Mouse (Mus musculus) lung, embryonic 15.5 days (tissue): Measurements from ENCODE around the gene Rsu1. TPM values are rescaled to one million over a fixed set of nuclear protein-coding genes. Genes with fewer than 3 reads are reported as not detected.
"Not testable (repeated sequence)": the region's sequence is repeated elsewhere in the genome, so short reads cannot be mapped to it uniquely, and the experiment has no call there.

Source experiments
- ATAC-seq: fragments of 200-750 bp; cut with Nextera tagmentation; 2 replicates; pipeline ENCODE4 v1.8.0; 2017; ENCODE audit warnings: moderate number of reproducible peaks, borderline replicate concordance; ENCODE audit not compliant: low FRiP score, low TSS enrichment; ENCODE audit errors: extremely low read depth
- H3K27ac ChIP-seq: fragments of 300-500 bp; sonication (generic); 2 replicates; pipeline ENCODE4 v1.5.1; 2015; ENCODE audit warnings: moderate library complexity, mild to moderate bottlenecking, inconsistent platforms
- H3K27me3 ChIP-seq: fragments of 300-500 bp; sonication (generic); 2 replicates; pipeline ENCODE4 v1.6.1; 2015; ENCODE audit warnings: inconsistent platforms
- H3K36me3 ChIP-seq: fragments of 300-500 bp; sonication (generic); 2 replicates; pipeline ENCODE4 v1.6.1; 2015; ENCODE audit warnings: inconsistent platforms
- H3K4me1 ChIP-seq: fragments of 300-500 bp; sonication (generic); 2 replicates; pipeline ENCODE4 v1.6.1; 2015; ENCODE audit warnings: inconsistent platforms
- H3K4me2 ChIP-seq: fragments of 300-500 bp; sonication (generic); 2 replicates; pipeline ENCODE4 v1.6.1; 2015; ENCODE audit warnings: inconsistent platforms, mild to moderate bottlenecking, moderate library complexity
- H3K4me3 ChIP-seq: fragments of 300-500 bp; sonication (generic); 2 replicates; pipeline ENCODE4 v1.5.1; 2015; ENCODE audit warnings: mild to moderate bottlenecking, inconsistent platforms
- H3K9ac ChIP-seq: fragments of 300-500 bp; sonication (generic); 2 replicates; pipeline ENCODE4 v1.6.1; 2015; ENCODE audit warnings: inconsistent platforms
- H3K9me3 ChIP-seq: fragments of 300-500 bp; sonication (generic); 2 replicates; pipeline ENCODE4 v1.6.1; 2016; ENCODE audit warnings: inconsistent platforms
- WGBS: fragments of 180-500 bp; shearing (Covaris S2); methylation state at CpG from one replicate; pipeline ENCODE4 v1.1.7; 2015; 5-methylcytosine and 5-hydroxymethylcytosine counted together
- polyA plus RNA-seq: library from polyadenylated mRNA; unstranded; fragments of >200 nt; fragmentation: Nextera tagmentation; extraction: Ambion mirVana; gene quantifications from 2 replicates; pipeline ENCODE4 v1.2.1, GENCODE M21; 2015

The Rsu1 gene
- polyA plus RNA-seq, 1 experiment from 2014 or later: 168 TPM

DNA sequence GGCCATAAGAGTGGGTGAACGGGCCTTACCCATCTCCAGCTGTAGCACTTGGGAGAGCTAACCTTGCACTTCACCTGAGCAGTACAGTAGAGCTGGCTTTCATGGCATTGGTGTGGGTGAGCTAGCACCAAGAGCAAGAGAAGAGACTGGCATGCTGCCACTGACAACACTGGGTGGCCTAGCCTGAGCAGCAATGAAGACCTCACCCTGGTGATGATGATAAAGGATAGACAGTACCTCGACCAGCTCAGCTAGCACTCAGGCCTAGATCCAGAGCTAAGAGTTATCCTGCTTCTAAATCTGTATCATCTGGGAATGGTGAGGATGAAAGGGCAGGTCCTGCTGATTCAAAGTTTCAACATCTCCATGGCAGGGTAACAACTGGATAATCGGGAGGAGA, 88.1 kb downstream of the Rsu1 start:
- 83% methylated on average over 3 of the region's 3 CpGs for WGBS
- peak; percentile 46; the same call in 1 of the 2 replicates for ATAC-seq

DNA sequence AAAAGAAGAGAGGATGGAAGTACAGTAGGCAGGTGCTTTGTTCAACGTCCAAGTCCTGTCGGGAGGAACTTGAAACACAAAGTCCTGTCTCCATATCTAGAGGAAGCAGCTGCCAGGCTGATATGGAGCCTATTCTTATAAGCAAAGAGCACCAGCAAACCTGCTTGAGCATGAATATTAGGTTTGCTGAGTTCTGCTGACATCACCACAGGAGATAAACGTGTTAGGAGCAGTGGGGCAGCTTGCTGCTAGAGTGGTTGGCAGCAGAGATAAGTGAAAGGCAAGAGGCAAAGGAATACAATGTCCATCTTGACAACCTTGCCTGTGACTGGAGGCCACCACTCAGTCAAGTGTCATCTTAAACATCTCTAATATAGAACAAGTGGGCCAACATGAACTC, 89.3 kb downstream of the Rsu1 start:
- not testable (repeated sequence) for H3K4me2 ChIP-seq

More for the DNA sequence above, 88.1 kb downstream of the Rsu1 start:
- Histone ChIP-seq H3K27ac (no peak overlapping the region), H3K9me3 (no peaks in the 10 kb centered on the region), H3K36me3 (no peaks in the 10 kb centered on the region), H3K4me3 (no peak overlapping the region), H3K27me3 (no peaks in the 10 kb centered on the region), H3K9ac (no peak overlapping the region), H3K4me1 (no peaks in the 10 kb centered on the region), H3K4me2 (no peak overlapping the region)

DNA sequence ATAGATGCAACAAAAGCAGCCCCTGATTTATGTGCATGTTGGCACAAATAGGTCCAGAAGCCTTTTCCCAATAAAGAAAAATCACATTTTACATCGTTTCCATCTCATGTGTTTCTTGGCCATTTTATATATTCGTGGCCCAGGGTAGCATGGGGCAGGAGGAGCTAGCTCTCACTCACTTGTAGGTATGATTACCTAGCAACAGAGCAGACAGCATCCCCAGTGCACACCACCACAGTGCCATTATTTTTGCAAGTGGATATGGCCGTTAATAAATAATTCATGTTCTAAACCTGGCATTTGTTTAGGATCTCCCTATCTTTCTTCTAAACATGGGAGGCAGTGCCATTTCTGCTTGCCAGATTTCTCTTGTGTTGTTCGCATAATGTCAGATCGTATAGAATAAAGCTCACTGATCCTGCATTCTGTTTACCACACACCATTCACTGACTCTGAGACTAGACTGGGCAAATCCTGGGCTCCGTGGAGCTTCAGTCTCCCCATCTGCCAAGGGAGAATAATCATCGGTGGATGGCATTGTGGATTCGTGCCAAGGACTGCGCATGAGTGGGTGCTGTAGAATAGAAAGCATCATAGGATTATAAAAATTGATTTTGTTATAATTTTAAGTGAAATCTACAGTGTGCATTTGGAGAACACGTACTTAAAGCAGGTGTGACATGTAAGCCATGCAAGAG, 93.4 kb downstream of the Rsu1 start:
- Histone ChIP-seq H3K4me1 (no peaks in the 10 kb centered on the region), H3K27me3 (no peaks in the 10 kb centered on the region), H3K4me2 (no peak overlapping the region), H3K9ac (no peak overlapping the region), H3K9me3 (no peaks in the 10 kb centered on the region), H3K4me3 (no peak overlapping the region), H3K36me3 (no peaks in the 10 kb centered on the region), H3K27ac (no peak overlapping the region)
- WGBS: 81% methylated on average over 10 of the region's 10 CpGs
- ATAC-seq: no peak

More for the DNA sequence above, 89.3 kb downstream of the Rsu1 start:
- H3K9me3 ChIP-seq, H3K4me1 ChIP-seq, H3K27me3 ChIP-seq, ATAC-seq, H3K27ac ChIP-seq, H3K4me3 ChIP-seq, H3K9ac ChIP-seq, H3K36me3 ChIP-seq: not testable (repeated sequence)
- WGBS: no CpG with 5 or more reads among the region's 3 CpGs

DNA sequence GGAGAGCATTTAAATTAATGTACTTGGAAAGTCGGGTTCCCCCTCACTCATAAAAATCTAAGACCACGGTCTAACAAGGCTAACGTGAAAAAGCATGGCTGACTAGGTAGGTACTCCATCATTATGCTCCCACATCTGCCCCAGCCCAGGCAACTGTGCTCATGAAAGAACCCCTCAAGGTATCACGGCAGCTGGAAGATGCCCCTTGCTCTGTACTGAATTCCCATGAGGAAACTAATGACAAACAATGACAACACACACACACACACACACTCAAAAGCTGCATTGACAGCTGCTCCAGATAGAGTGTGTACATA, 95.0 kb downstream of the Rsu1 start:
- Histone ChIP-seq H3K4me2 (no peak overlapping the region), H3K9ac (no peak overlapping the region), H3K4me3 (no peak overlapping the region), H3K9me3 (no peaks in the 10 kb centered on the region), H3K36me3 (no peaks in the 10 kb centered on the region), H3K27ac (no peak overlapping the region), H3K27me3 (no peaks in the 10 kb centered on the region), H3K4me1 (no peaks in the 10 kb centered on the region)
- WGBS: 66% methylated on average over 4 of the region's 4 CpGs
- no peak for ATAC-seq

DNA sequence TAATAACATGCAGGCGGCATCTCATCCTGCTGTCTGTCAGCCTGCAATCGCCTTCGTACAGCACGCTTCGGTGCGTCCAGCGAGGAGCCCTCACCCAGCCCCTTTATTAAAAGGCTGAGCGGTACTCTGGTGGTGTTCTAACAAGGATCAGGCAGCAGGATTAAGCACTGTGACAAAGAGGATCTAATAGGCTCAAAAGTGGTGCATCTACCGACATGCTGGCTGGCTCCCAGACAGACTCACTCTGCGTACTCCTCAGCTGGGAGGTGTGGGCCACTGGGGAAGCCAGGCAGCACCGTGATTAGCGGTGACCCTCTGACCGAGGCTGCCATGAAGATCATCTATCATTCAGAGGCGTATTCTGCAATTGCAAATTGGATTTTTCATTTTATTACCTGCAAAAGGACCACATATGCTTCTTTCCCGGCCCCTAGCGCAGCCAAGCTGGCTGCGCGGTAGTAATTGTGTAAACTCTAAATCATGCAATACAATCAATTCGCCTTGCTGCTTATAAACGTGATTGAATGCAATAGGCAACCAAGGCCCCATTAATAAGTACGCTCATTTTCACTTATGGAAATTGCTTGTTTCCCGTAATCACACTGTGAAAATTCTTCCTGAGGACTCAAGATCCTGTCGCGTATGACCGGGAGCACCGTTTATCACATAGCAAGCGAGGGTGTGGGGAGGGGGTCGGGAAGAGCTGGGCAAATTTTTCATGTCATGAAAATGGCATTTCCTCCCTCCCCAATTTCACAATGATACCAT, 95.5 kb downstream of the Rsu1 start:
- H3K4me3 ChIP-seq: no peak overlapping the region
- H3K4me2 ChIP-seq: no peak overlapping the region
- H3K4me1 ChIP-seq: no peaks in the 10 kb centered on the region
- no peaks in the 10 kb centered on the region for H3K36me3 ChIP-seq
- no peaks in the 10 kb centered on the region for H3K27me3 ChIP-seq
- 71% methylated on average over 28 of the region's 28 CpGs for WGBS
- H3K9me3 ChIP-seq: no peaks in the 10 kb centered on the region
- ATAC-seq: no peak
- H3K27ac ChIP-seq: no peak overlapping the region
- H3K9ac ChIP-seq: no peak overlapping the region

DNA sequence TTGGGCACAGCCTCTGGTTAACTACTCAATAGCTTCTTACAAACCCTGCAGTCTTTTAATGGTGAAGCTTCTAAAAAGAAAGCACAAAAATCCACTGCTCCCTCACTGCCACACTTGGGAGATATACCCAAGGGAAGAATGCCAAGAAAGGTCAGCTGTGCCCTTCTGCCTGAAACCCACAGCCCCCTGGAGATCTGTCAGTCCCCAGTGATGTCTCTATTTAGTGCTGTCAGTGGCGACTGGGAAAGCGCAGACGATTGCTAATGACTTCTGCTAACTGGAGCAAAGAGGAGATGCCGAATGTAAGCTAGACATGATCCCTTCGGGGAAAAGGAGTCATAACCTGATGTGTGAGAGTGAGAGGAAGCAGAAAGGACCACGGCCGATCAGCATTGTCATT, 96.8 kb downstream of the Rsu1 start:
- WGBS: 79% methylated on average over 7 of the region's 7 CpGs
- Histone ChIP-seq H3K36me3 (no peaks in the 10 kb centered on the region), H3K27me3 (no peaks in the 10 kb centered on the region), H3K4me1 (no peaks in the 10 kb centered on the region), H3K9ac (no peak overlapping the region), H3K4me2 (no peak overlapping the region), H3K9me3 (no peaks in the 10 kb centered on the region), H3K27ac (no peak overlapping the region), H3K4me3 (no peak overlapping the region)
- no peak for ATAC-seq

DNA sequence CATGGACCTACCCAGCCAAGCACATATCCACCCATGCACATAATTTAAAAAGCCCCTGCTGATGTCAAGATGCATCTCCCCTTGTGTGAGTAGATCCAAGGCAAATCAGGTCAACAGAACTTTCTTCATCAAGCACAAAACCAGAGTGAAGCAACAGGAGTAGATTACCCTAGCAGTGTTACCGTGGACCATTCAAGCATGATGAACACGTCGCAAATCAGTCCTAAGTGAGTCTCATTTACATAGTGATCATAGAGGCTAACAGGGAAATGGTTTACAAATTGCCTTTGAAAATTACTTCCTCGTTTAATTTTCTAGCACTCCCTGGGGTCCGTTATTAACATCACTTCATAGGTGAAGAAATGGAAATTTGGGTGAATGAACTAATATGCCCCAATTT, 100.6 kb downstream of the Rsu1 start:
- no peaks in the 10 kb centered on the region for H3K4me1 ChIP-seq
- 90% methylated on average over 5 of the region's 5 CpGs for WGBS
- ATAC-seq: no peak
- no peaks in the 10 kb centered on the region for H3K27me3 ChIP-seq
- H3K9me3 ChIP-seq: no peaks in the 10 kb centered on the region
- no peak overlapping the region for H3K27ac ChIP-seq
- H3K36me3 ChIP-seq: no peaks in the 10 kb centered on the region
- no peak overlapping the region for H3K4me3 ChIP-seq
- no peak overlapping the region for H3K9ac ChIP-seq
- H3K4me2 ChIP-seq: no peak overlapping the region

DNA sequence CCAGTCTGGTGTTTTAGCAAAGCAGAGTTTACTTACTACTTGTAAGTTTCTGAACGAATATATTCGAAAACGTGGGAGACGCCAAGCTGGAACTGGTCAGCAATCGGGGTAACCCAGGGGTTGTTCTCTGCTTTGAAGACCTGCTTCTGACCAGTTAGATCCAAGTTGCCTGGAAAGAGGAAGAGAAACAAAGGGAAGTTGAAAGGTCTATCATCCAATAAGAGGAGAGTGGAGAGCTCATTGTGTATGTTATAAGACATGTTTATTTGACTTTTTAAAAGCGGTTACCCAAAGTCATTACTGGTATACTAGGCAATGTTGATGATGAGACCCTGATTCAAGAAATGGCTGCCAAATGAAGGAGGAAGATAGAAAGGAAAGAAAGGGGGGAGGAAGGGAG, 101.3 kb downstream of the Rsu1 start:
- no peak for ATAC-seq
- no peak overlapping the region for H3K9ac ChIP-seq
- 79% methylated on average over 6 of the region's 6 CpGs for WGBS
- no peaks in the 10 kb centered on the region for H3K4me1 ChIP-seq
- no peaks in the 10 kb centered on the region for H3K9me3 ChIP-seq
- no peak overlapping the region for H3K27ac ChIP-seq
- H3K36me3 ChIP-seq: no peaks in the 10 kb centered on the region
- H3K4me3 ChIP-seq: no peak overlapping the region
- no peaks in the 10 kb centered on the region for H3K27me3 ChIP-seq
- no peak overlapping the region for H3K4me2 ChIP-seq

DNA sequence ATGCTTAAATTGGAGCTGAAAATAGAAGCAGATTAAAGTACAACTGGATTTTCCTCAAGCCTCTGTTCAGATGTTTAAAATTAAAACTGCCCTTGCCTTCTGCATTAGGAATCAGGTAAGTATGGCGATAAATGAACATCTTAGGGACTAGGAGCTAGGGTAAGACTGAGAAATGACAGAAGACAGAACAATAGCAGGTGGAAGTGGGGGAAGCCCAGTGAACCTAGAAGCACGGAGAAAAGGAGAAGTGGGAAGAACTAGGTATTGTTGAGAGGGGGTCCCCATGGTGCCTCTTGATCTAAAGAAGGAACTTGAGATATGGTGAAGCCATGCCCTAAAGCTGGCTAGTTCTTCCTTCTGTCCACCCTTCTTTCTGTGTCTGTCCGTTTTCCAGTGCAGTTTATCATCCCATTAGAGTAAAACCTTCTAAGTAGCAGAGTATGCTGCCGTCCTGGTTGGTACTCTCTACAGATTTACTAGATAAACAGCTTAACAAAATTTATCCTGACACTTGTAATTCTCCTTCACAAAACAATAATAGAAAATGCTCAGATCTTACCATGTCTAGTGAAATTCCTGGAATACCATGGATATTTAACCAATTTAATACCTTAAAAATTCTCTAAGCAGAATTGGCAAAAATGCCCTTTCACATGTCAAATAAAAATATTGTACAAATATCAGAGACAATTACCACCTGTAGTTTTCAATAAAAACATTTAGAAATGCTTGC, 101.9 kb downstream of the Rsu1 start:
- no peak overlapping the region for H3K4me2 ChIP-seq
- H3K4me3 ChIP-seq: no peak overlapping the region
- 71% methylated on average over 4 of the region's 4 CpGs for WGBS
- H3K27ac ChIP-seq: no peak overlapping the region
- no peak overlapping the region for H3K9ac ChIP-seq
- no peaks in the 10 kb centered on the region for H3K4me1 ChIP-seq
- no peaks in the 10 kb centered on the region for H3K9me3 ChIP-seq
- no peaks in the 10 kb centered on the region for H3K27me3 ChIP-seq
- ATAC-seq: no peak
- H3K36me3 ChIP-seq: no peaks in the 10 kb centered on the region

DNA sequence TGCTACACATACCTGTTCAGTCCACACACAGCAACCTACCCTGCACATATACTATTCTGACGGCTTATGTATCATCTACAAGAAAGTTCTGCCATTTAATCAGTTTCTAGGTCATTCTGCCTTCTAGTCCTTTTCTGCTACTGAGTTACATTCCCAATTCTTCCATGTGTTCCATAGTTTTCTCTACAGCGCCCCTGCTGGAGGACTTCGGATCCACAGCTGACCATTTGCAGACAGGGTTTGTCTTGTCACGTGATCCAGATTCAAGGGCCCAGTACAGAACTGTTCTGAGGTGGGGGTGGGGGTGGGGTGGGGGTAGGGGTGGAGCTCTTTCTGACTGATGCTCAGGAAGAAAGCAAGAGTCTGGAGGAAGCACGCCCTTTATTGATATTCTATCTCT, 102.5 kb downstream of the Rsu1 start:
- Histone ChIP-seq H3K4me2 (no peak overlapping the region), H3K9me3 (no peaks in the 10 kb centered on the region), H3K27me3 (no peaks in the 10 kb centered on the region), H3K27ac (no peak overlapping the region), H3K36me3 (no peaks in the 10 kb centered on the region), H3K4me3 (no peak overlapping the region), H3K9ac (no peak overlapping the region), H3K4me1 (no peaks in the 10 kb centered on the region)
- no peak for ATAC-seq
- 46% methylated on average over 5 of the region's 5 CpGs for WGBS

DNA sequence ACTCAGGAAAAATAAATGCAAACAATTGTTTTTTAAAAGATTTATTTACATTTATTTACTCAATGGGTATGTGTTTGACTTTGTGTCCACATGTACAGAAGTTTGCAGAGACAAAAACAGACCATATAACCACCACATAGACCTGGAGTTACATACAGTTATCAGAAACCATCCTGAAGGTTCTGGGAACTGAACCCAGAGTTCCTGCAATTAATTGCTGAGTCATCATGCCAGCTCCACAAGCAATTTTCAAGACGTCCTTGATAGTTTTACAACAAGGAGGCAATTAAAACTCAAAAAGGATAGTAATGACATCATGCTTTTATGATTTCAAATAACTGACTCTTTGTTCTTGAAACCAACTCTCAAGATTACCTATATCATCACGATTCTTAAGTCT, 109.5 kb downstream of the Rsu1 start:
- H3K4me3 ChIP-seq: no peak overlapping the region
- WGBS: 85% methylated on average over 2 of the region's 2 CpGs
- H3K9ac ChIP-seq: no peak overlapping the region
- H3K4me1 ChIP-seq: no peaks in the 10 kb centered on the region
- no peaks in the 10 kb centered on the region for H3K9me3 ChIP-seq
- no peak overlapping the region for H3K4me2 ChIP-seq
- ATAC-seq: no peak
- H3K27ac ChIP-seq: no peak overlapping the region
- no peaks in the 10 kb centered on the region for H3K36me3 ChIP-seq
- H3K27me3 ChIP-seq: no peaks in the 10 kb centered on the region

DNA sequence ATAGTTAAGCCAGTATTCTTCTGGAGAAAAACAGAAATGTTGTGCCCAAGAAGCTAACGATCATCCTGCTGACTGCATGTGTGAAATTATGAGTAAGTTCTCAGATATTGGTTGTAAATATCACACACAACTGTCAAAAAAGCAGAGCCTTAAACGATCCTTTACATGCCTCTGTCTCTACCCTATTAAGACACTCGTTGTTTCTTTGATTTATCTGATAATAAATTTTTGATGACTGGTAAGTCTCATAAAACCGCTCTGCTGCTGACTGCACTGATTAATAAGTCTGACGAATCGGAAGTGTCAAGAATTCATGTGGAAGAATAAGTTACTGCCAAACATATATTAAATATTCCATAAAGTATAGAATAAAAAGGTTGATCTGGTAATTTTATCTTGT, 126.0 kb downstream of the Rsu1 start:
- WGBS: 86% methylated on average over 6 of the region's 6 CpGs
- Histone ChIP-seq H3K27ac (no peak overlapping the region), H3K4me1 (no peaks in the 10 kb centered on the region), H3K4me2 (no peak overlapping the region), H3K36me3 (no peaks in the 10 kb centered on the region), H3K4me3 (no peak overlapping the region), H3K9ac (no peak overlapping the region), H3K27me3 (no peaks in the 10 kb centered on the region), H3K9me3 (no peaks in the 10 kb centered on the region)
- no peak for ATAC-seq
